In genomic region chr19:46308303-46308702, GRCm38 (mm10) we compare ENCODE assay signal across 8 mouse cellular contexts. TPM values are rescaled to one million over a fixed set of nuclear protein-coding genes. Genes with fewer than 3 reads are reported as not detected.
DNase-seq lines count a peak whose midpoint lies in the region; ATAC-seq lines count a peak whose summit lies in the region.

No protein-coding gene starts in this region.

- intact Hi-C loops in heart, postnatal 36 days (cut with DNase I) = loop anchor here (10.0 kb wide), 1 partner anchor 136 kb away; no protein-coding TSS in a partner anchor

- DNase-seq in heart, postnatal 36 days = no peak
- DNase-seq in testis, postnatal 10 days (ENCODE audit: low spot score) = peak; percentile 45
- DNase-seq in testis, postnatal 14 days (ENCODE audit: low spot score) = no peak
- no peak for DNase-seq in right cerebral cortex, postnatal 4 days
- DNase-seq in lung, postnatal 25 days (ENCODE audit: low spot score) = no peak

- no peaks in the 10 kb centered on the region for H3K9me3 ChIP-seq in heart, embryonic 11.5 days (replicated peaks; ENCODE audit: control insufficient read depth, low read length)
- H3K9me3 ChIP-seq in intestine, embryonic 16.5 days (ENCODE audit: control insufficient read depth, low read length) = no peaks in the 10 kb centered on the region
- no peaks in the 10 kb centered on the region for H3K9me3 ChIP-seq in neural tube, embryonic 14.5 days (ENCODE audit: control insufficient read depth, low read length)

- 58% methylated on average over 16 of the region's 16 CpGs for WGBS in heart, embryonic 11.5 days (ENCODE audit: insufficient replicate concordance)
- WGBS in intestine, embryonic 16.5 days = 74% methylated on average over 16 of the region's 16 CpGs
- 60% methylated on average over 16 of the region's 16 CpGs for WGBS in neural tube, embryonic 14.5 days

- no peak overlapping the region for H3K4me3 ChIP-seq in heart, embryonic 11.5 days (ENCODE audit: low read depth, low read length)
- no peak overlapping the region for H3K4me3 ChIP-seq in intestine, embryonic 16.5 days (ENCODE audit: low read length)
- H3K4me3 ChIP-seq in neural tube, embryonic 14.5 days (ENCODE audit: low read depth, low read length) = peak overlapping the region; percentile 33; the same call in 1 of the 2 replicates

- H3K27me3 ChIP-seq in heart, embryonic 11.5 days (ENCODE audit: control insufficient read depth, insufficient read depth, low read length) = peaks cover 41% of the 10 kb centered on the region
- peaks cover 5% of the 10 kb centered on the region; the same call in 1 of the 2 replicates for H3K27me3 ChIP-seq in intestine, embryonic 16.5 days (replicated peaks; ENCODE audit: control insufficient read depth, insufficient read depth, low read length)
- peaks cover 8% of the 10 kb centered on the region for H3K27me3 ChIP-seq in neural tube, embryonic 14.5 days (ENCODE audit: control insufficient read depth, insufficient read depth, low read length)

- H3K9ac ChIP-seq in heart, embryonic 11.5 days (ENCODE audit: low read depth, low read length) = no peak overlapping the region
- peak overlapping the region; percentile 68 for H3K9ac ChIP-seq in intestine, embryonic 16.5 days (ENCODE audit: low read depth, low read length)
- H3K9ac ChIP-seq in neural tube, embryonic 14.5 days (replicated peaks; ENCODE audit: low read depth, low read length) = no peak overlapping the region; the same call in 1 of the 2 replicates

- H3K4me1 ChIP-seq in heart, embryonic 11.5 days (ENCODE audit: control insufficient read depth, insufficient read depth, low read length) = peaks cover 17% of the 10 kb centered on the region
- H3K4me1 ChIP-seq in intestine, embryonic 16.5 days (ENCODE audit: control insufficient read depth, insufficient read depth, low read length) = peaks cover 24% of the 10 kb centered on the region
- H3K4me1 ChIP-seq in neural tube, embryonic 14.5 days (ENCODE audit: control insufficient read depth, insufficient read depth, low read length) = peaks cover 17% of the 10 kb centered on the region

- H3K36me3 ChIP-seq in heart, embryonic 11.5 days (ENCODE audit: control insufficient read depth, insufficient read depth, low read length) = peaks cover 5% of the 10 kb centered on the region; the same call in 1 of the 2 replicates
- H3K36me3 ChIP-seq in intestine, embryonic 16.5 days (ENCODE audit: control insufficient read depth, insufficient read depth, low read length) = 0 out of 2 replicates have a peak, but pooled peaks cover 8% of the 10 kb centered on the region
- peaks cover 10% of the 10 kb centered on the region for H3K36me3 ChIP-seq in neural tube, embryonic 14.5 days (ENCODE audit: control insufficient read depth, insufficient read depth, low read length)

- H3K4me2 ChIP-seq in heart, embryonic 11.5 days = peak overlapping the region; percentile 84
- H3K4me2 ChIP-seq in intestine, embryonic 16.5 days (ENCODE audit: low read depth, low read length) = peak overlapping the region; percentile 91; the same call in 1 of the 2 replicates
- H3K4me2 ChIP-seq in neural tube, embryonic 14.5 days (ENCODE audit: low read depth, low read length) = peak overlapping the region; percentile 80; the same call in 1 of the 2 replicates

- ATAC-seq in heart, embryonic 11.5 days (replicated peaks; ENCODE audit: insufficient number of reproducible peaks, low FRiP score, low TSS enrichment) = no peak
- ATAC-seq in intestine, embryonic 16.5 days = no peak
- ATAC-seq in neural tube, embryonic 14.5 days (ENCODE audit: low read depth) = no peak

- H3K27ac ChIP-seq in heart, embryonic 11.5 days (ENCODE audit: low read depth, low read length) = no peak overlapping the region
- no peak overlapping the region for H3K27ac ChIP-seq in intestine, embryonic 16.5 days (ENCODE audit: low read length)
- no peak overlapping the region for H3K27ac ChIP-seq in neural tube, embryonic 14.5 days (ENCODE audit: low read depth, low read length)

RNA-seq across cellular contexts. Expression of gene Nfkb2, which starts 4.2 kb away (rescaled TPM):
- 6.8 and 7.3 TPM in 2 replicates for polyA plus RNA-seq in heart, embryonic 11.5 days (2014; fragmentation: Nextera tagmentation; extraction: Ambion mirVana)
- 10 to 100 TPM; 16.6 to 22.8 TPM for total RNA-seq in heart, postnatal 36 days (2021)
- polyA plus RNA-seq in intestine, embryonic 16.5 days (2015; fragmentation: Nextera tagmentation; extraction: Ambion mirVana) = 9.1 and 9.8 TPM in 2 replicates
- polyA plus RNA-seq in neural tube, embryonic 14.5 days (2014; fragmentation: Nextera tagmentation; extraction: Ambion mirVana) = 1.4 and 2.2 TPM in 2 replicates

RNA-seq across cellular contexts. Expression of gene Psd, which starts 18.7 kb away (rescaled TPM):
- polyA plus RNA-seq in heart, embryonic 11.5 days (2014; fragmentation: Nextera tagmentation; extraction: Ambion mirVana) = 8.8 and 9.1 TPM in 2 replicates
- 1 to 10 TPM in 1 of 2 experiments, under 1 TPM in 1; 0.57 to 1.3 TPM for total RNA-seq in heart, postnatal 36 days (2021)
- 13.2 and 13.6 TPM in 2 replicates for polyA plus RNA-seq in intestine, embryonic 16.5 days (2015; fragmentation: Nextera tagmentation; extraction: Ambion mirVana)
- 85.8 and 127 TPM in 2 replicates for polyA plus RNA-seq in neural tube, embryonic 14.5 days (2014; fragmentation: Nextera tagmentation; extraction: Ambion mirVana)

RNA-seq across cellular contexts. Expression of gene Fbxl15, which starts 19.7 kb away (rescaled TPM):
- polyA plus RNA-seq in heart, embryonic 11.5 days (2014; fragmentation: Nextera tagmentation; extraction: Ambion mirVana) = 9.6 and 9.7 TPM in 2 replicates
- total RNA-seq in heart, postnatal 36 days (2021) = 1 to 10 TPM; 4.2 to 4.4 TPM
- 17.3 and 18.9 TPM in 2 replicates for polyA plus RNA-seq in intestine, embryonic 16.5 days (2015; fragmentation: Nextera tagmentation; extraction: Ambion mirVana)
- 42.5 and 53.1 TPM in 2 replicates for polyA plus RNA-seq in neural tube, embryonic 14.5 days (2014; fragmentation: Nextera tagmentation; extraction: Ambion mirVana)

RNA-seq across cellular contexts. Expression of gene Cuedc2, which starts 30.2 kb away (rescaled TPM):
- 124 and 139 TPM in 2 replicates for polyA plus RNA-seq in heart, embryonic 11.5 days (2014; fragmentation: Nextera tagmentation; extraction: Ambion mirVana)
- total RNA-seq in heart, postnatal 36 days (2021) = 10 to 100 TPM; 87.2 to 94.6 TPM
- 127 and 132 TPM in 2 replicates for polyA plus RNA-seq in intestine, embryonic 16.5 days (2015; fragmentation: Nextera tagmentation; extraction: Ambion mirVana)
- 346 and 359 TPM in 2 replicates for polyA plus RNA-seq in neural tube, embryonic 14.5 days (2014; fragmentation: Nextera tagmentation; extraction: Ambion mirVana)

RNA-seq across cellular contexts. Expression of gene Mfsd13a, which starts 32.6 kb away (rescaled TPM):
- polyA plus RNA-seq in heart, embryonic 11.5 days (2014; fragmentation: Nextera tagmentation; extraction: Ambion mirVana) = 3.1 and 4.0 TPM in 2 replicates
- 1 to 10 TPM; 2.4 to 2.5 TPM for total RNA-seq in heart, postnatal 36 days (2021)
- 16.2 and 16.3 TPM in 2 replicates for polyA plus RNA-seq in intestine, embryonic 16.5 days (2015; fragmentation: Nextera tagmentation; extraction: Ambion mirVana)
- 10.7 and 12.7 TPM in 2 replicates for polyA plus RNA-seq in neural tube, embryonic 14.5 days (2014; fragmentation: Nextera tagmentation; extraction: Ambion mirVana)
